In genomic region chr13:119886896-119887295, GRCm38 (mm10) we compare ENCODE assay signal across 15 mouse cellular contexts. TPM values are rescaled to one million over a fixed set of nuclear protein-coding genes. Genes with fewer than 3 reads are reported as not detected.
"Had no signal": no experiment of that assay in that cellular context is flagged by ENCODE, and none has a peak within 500 bp of the region (broad histone marks: within the 10 kb centered on the region; RNA-seq: fewer than 3 reads in every experiment).

No protein-coding gene starts in this region.

RNA-seq across cellular contexts. Expression of gene Tcstv1, which starts 7.7 kb away (rescaled TPM):
- polyA plus RNA-seq: kidney, embryonic 15.5 days; limb, embryonic 10.5 days; limb, embryonic 14.5 days; liver, embryonic 11.5 days; liver, embryonic 15.5 days; lung, adult 2 months; lung, postnatal 0 days; midbrain, embryonic 12.5 days; midbrain, embryonic 16.5 days; neural tube, embryonic 14.5 days; spleen, adult 2 months; stomach, embryonic 15.5 days; testis, adult 2 months; thymus, adult 2 months; urinary bladder, adult 2 months had no signal

RNA-seq across cellular contexts. Expression of gene Gm21761, which starts 42.2 kb away (rescaled TPM):
- polyA plus RNA-seq: kidney, embryonic 15.5 days; limb, embryonic 10.5 days; limb, embryonic 14.5 days; liver, embryonic 11.5 days; liver, embryonic 15.5 days; lung, adult 2 months; lung, postnatal 0 days; midbrain, embryonic 12.5 days; midbrain, embryonic 16.5 days; neural tube, embryonic 14.5 days; spleen, adult 2 months; stomach, embryonic 15.5 days; testis, adult 2 months; thymus, adult 2 months; urinary bladder, adult 2 months had no signal

RNA-seq across cellular contexts. Expression of gene D13Ertd608e, which starts 51.1 kb away (rescaled TPM):
- polyA plus RNA-seq: kidney, embryonic 15.5 days; limb, embryonic 10.5 days; limb, embryonic 14.5 days; liver, embryonic 11.5 days; liver, embryonic 15.5 days; lung, adult 2 months; lung, postnatal 0 days; midbrain, embryonic 12.5 days; midbrain, embryonic 16.5 days; neural tube, embryonic 14.5 days; stomach, embryonic 15.5 days; testis, adult 2 months had no signal

RNA-seq across cellular contexts. Expression of gene AF067063, which starts 56.9 kb away (rescaled TPM):
- polyA plus RNA-seq: kidney, embryonic 15.5 days; limb, embryonic 10.5 days; limb, embryonic 14.5 days; liver, embryonic 11.5 days; liver, embryonic 15.5 days; lung, adult 2 months; lung, postnatal 0 days; midbrain, embryonic 12.5 days; midbrain, embryonic 16.5 days; neural tube, embryonic 14.5 days; spleen, adult 2 months; stomach, embryonic 15.5 days; thymus, adult 2 months; urinary bladder, adult 2 months had no signal
